Mouse (Mus musculus) limb, embryonic 13.5 days (tissue): ENCODE measurements at regions not wholly inside any gene's neighbourhood (a gene's known extent, or its start where the extent isn't known, plus 50 kb on each side); places are given as distances from the start of the nearest gene placed in this dataset.

ENCODE experiments used
- ATAC-seq: fragments of 200-750 bp; cut with Nextera tagmentation; 2 replicates; pipeline ENCODE4 v1.8.0; 2017; ENCODE audit warnings: low read depth, moderate number of reproducible peaks, moderate TSS enrichment; ENCODE audit not compliant: low FRiP score
- H3K27ac ChIP-seq: fragments of 300-500 bp; sonication (generic); 2 replicates; pipeline ENCODE4 v1.5.1; 2015; ENCODE audit warnings: inconsistent platforms, mild to moderate bottlenecking, moderate library complexity
- H3K27me3 ChIP-seq: fragments of 300-500 bp; sonication (generic); 2 replicates; pipeline ENCODE4 v1.6.1; 2015; ENCODE audit warnings: mild to moderate bottlenecking, inconsistent platforms
- H3K36me3 ChIP-seq: fragments of 300-500 bp; sonication (generic); 2 replicates; pipeline ENCODE4 v1.6.1; 2015; ENCODE audit warnings: inconsistent platforms, mild to moderate bottlenecking, moderate library complexity
- H3K4me1 ChIP-seq: fragments of 300-500 bp; sonication (generic); 2 replicates; pipeline ENCODE4 v1.6.1; 2015; ENCODE audit warnings: inconsistent platforms
- H3K4me2 ChIP-seq: fragments of 300-500 bp; sonication (generic); replicated peaks from 2 replicates; pipeline ENCODE4 v1.6.1; 2015; ENCODE audit warnings: inconsistent platforms, mild to moderate bottlenecking, moderate library complexity
- H3K4me3 ChIP-seq: fragments of 300-500 bp; sonication (generic); 2 replicates; pipeline ENCODE4 v1.5.1; 2015; ENCODE audit warnings: moderate library complexity, mild to moderate bottlenecking, inconsistent platforms
- H3K9ac ChIP-seq: fragments of 300-500 bp; sonication (generic); 2 replicates; pipeline ENCODE4 v1.6.1; 2015; ENCODE audit warnings: mild to moderate bottlenecking, inconsistent platforms
- H3K9me3 ChIP-seq: fragments of 300-500 bp; sonication (generic); 2 replicates; pipeline ENCODE4 v1.6.1; 2016; ENCODE audit warnings: inconsistent platforms
- WGBS: fragments of 180-500 bp; shearing (Covaris S2); methylation state at CpG from one replicate; pipeline ENCODE4 v1.1.7; 2015; 5-methylcytosine and 5-hydroxymethylcytosine counted together

- no peaks in the 10 kb centered on the region for H3K9me3 ChIP-seq
- H3K4me2 ChIP-seq: no peak overlapping the region
- no peak overlapping the region for H3K9ac ChIP-seq
- H3K36me3 ChIP-seq: no peaks in the 10 kb centered on the region
- ATAC-seq: no peak
- peaks cover 11% of the 10 kb centered on the region; the same call in 1 of the 2 replicates for H3K4me1 ChIP-seq
- H3K27me3 ChIP-seq: peaks cover 18% of the 10 kb centered on the region
- 48% methylated on average over 13 of the region's 13 CpGs for WGBS
- H3K4me3 ChIP-seq: no peak overlapping the region
- no peak overlapping the region for H3K27ac ChIP-seq
These were observed 103.2 kb upstream of the Unc5b start for GRCm38 (mm10) chr10:60934297-60935286.

- Histone ChIP-seq H3K4me3 (no peak overlapping the region), H3K4me1 (peaks cover 11% of the 10 kb centered on the region; the same call in 1 of the 2 replicates), H3K9ac (no peak overlapping the region), H3K27me3 (peaks cover 18% of the 10 kb centered on the region), H3K27ac (no peak overlapping the region), H3K4me2 (no peak overlapping the region), H3K9me3 (no peaks in the 10 kb centered on the region), H3K36me3 (no peaks in the 10 kb centered on the region)
- ATAC-seq: no peak
- 18% methylated on average over 7 of the region's 7 CpGs for WGBS
These were observed 102.5 kb upstream of the Unc5b start for GRCm38 (mm10) chr10:60933891-60934290.

GRCm38 (mm10) chr10:60932855-60933254 lies 101.5 kb upstream of the Unc5b start:
- no peak overlapping the region for H3K9ac ChIP-seq
- H3K27ac ChIP-seq: no peak overlapping the region
- H3K27me3 ChIP-seq: peaks cover 18% of the 10 kb centered on the region
- no peak overlapping the region for H3K4me3 ChIP-seq
- no peak for ATAC-seq
- peaks cover 11% of the 10 kb centered on the region; the same call in 1 of the 2 replicates for H3K4me1 ChIP-seq
- no peaks in the 10 kb centered on the region for H3K9me3 ChIP-seq
- 29% methylated on average over 3 of the region's 3 CpGs for WGBS
- no peak overlapping the region for H3K4me2 ChIP-seq
- H3K36me3 ChIP-seq: no peaks in the 10 kb centered on the region

- Histone ChIP-seq H3K4me3 (no peak overlapping the region), H3K4me2 (no peak overlapping the region), H3K27ac (no peak overlapping the region), H3K36me3 (no peaks in the 10 kb centered on the region), H3K27me3 (peaks cover 18% of the 10 kb centered on the region), H3K9ac (no peak overlapping the region), H3K4me1 (peaks cover 6% of the 10 kb centered on the region; the same call in 1 of the 2 replicates), H3K9me3 (no peaks in the 10 kb centered on the region)
- 55% methylated on average over 22 of the region's 22 CpGs for WGBS
- no peak for ATAC-seq
These were observed 100.6 kb upstream of the Unc5b start for GRCm38 (mm10) chr10:60931891-60932378.

- WGBS: 84% methylated on average over 7 of the region's 7 CpGs
- no peak overlapping the region for H3K4me3 ChIP-seq
- no peaks in the 10 kb centered on the region for H3K27me3 ChIP-seq
- no peaks in the 10 kb centered on the region for H3K4me1 ChIP-seq
- H3K4me2 ChIP-seq: no peak overlapping the region
- H3K9me3 ChIP-seq: no peaks in the 10 kb centered on the region
- H3K27ac ChIP-seq: no peak overlapping the region
- no peak for ATAC-seq
- no peak overlapping the region for H3K9ac ChIP-seq
- H3K36me3 ChIP-seq: no peaks in the 10 kb centered on the region
These were observed 97.3 kb upstream of the Unc5b start for GRCm38 (mm10) chr10:60928646-60929045.

GRCm38 (mm10) chr10:60928164-60928563 lies 96.8 kb upstream of the Unc5b start:
- Histone ChIP-seq H3K36me3 (no peaks in the 10 kb centered on the region), H3K4me3 (no peak overlapping the region), H3K9me3 (no peaks in the 10 kb centered on the region), H3K4me2 (no peak overlapping the region), H3K27ac (no peak overlapping the region), H3K27me3 (no peaks in the 10 kb centered on the region), H3K9ac (no peak overlapping the region), H3K4me1 (no peaks in the 10 kb centered on the region)
- WGBS: 77% methylated on average over 8 of the region's 8 CpGs
- no peak for ATAC-seq

GRCm38 (mm10) chr10:60926632-60927031 lies 95.3 kb upstream of the Unc5b start:
- no peak for ATAC-seq
- WGBS: 86% methylated on average over 12 of the region's 12 CpGs

GRCm38 (mm10) chr10:60925644-60926043 lies 94.3 kb upstream of the Unc5b start:
- WGBS: 61% methylated on average over 2 of the region's 2 CpGs
- no peaks in the 10 kb centered on the region for H3K9me3 ChIP-seq

More at GRCm38 (mm10) chr10:60926632-60927031, 95.3 kb upstream of the Unc5b start:
- Histone ChIP-seq H3K4me2 (no peak overlapping the region), H3K9ac (no peak overlapping the region), H3K4me1 (no peaks in the 10 kb centered on the region), H3K36me3 (no peaks in the 10 kb centered on the region), H3K4me3 (no peak overlapping the region), H3K27ac (no peak overlapping the region), H3K27me3 (no peaks in the 10 kb centered on the region), H3K9me3 (no peaks in the 10 kb centered on the region)

GRCm38 (mm10) chr10:60925198-60925597 lies 93.8 kb upstream of the Unc5b start:
- Histone ChIP-seq H3K27ac (no peak overlapping the region), H3K27me3 (no peaks in the 10 kb centered on the region), H3K9me3 (no peaks in the 10 kb centered on the region), H3K9ac (no peak overlapping the region), H3K4me3 (no peak overlapping the region), H3K4me1 (no peaks in the 10 kb centered on the region), H3K4me2 (no peak overlapping the region), H3K36me3 (no peaks in the 10 kb centered on the region)
- 41% methylated on average over 2 of the region's 2 CpGs for WGBS
- no peak for ATAC-seq

More at GRCm38 (mm10) chr10:60925644-60926043, 94.3 kb upstream of the Unc5b start:
- no peak for ATAC-seq
- Histone ChIP-seq H3K9ac (no peak overlapping the region), H3K27ac (no peak overlapping the region), H3K4me1 (no peaks in the 10 kb centered on the region), H3K27me3 (no peaks in the 10 kb centered on the region), H3K4me2 (no peak overlapping the region), H3K36me3 (no peaks in the 10 kb centered on the region), H3K4me3 (no peak overlapping the region)

- Histone ChIP-seq H3K27ac (no peak overlapping the region), H3K9me3 (no peaks in the 10 kb centered on the region), H3K9ac (no peak overlapping the region), H3K4me2 (no peak overlapping the region), H3K4me3 (no peak overlapping the region), H3K4me1 (no peaks in the 10 kb centered on the region), H3K27me3 (no peaks in the 10 kb centered on the region), H3K36me3 (no peaks in the 10 kb centered on the region)
- 71% methylated on average over 11 of the region's 11 CpGs for WGBS
- ATAC-seq: no peak
These were observed 92.4 kb upstream of the Unc5b start for GRCm38 (mm10) chr10:60923806-60924205.

GRCm38 (mm10) chr10:60920621-60921020 lies 89.2 kb upstream of the Unc5b start:
- no peak for ATAC-seq
- H3K27me3 ChIP-seq: no peaks in the 10 kb centered on the region
- H3K9me3 ChIP-seq: no peaks in the 10 kb centered on the region
- no peak overlapping the region for H3K4me2 ChIP-seq
- H3K36me3 ChIP-seq: no peaks in the 10 kb centered on the region
- WGBS: 94% methylated on average over 1 of the region's 1 CpGs
- H3K27ac ChIP-seq: no peak overlapping the region
- H3K4me1 ChIP-seq: no peaks in the 10 kb centered on the region
- no peak overlapping the region for H3K9ac ChIP-seq
- no peak overlapping the region for H3K4me3 ChIP-seq

GRCm38 (mm10) chr10:60918020-60918419 lies 86.6 kb upstream of the Unc5b start:
- Histone ChIP-seq H3K4me3 (no peak overlapping the region), H3K36me3 (no peaks in the 10 kb centered on the region), H3K27ac (no peak overlapping the region), H3K27me3 (no peaks in the 10 kb centered on the region), H3K9me3 (no peaks in the 10 kb centered on the region), H3K9ac (no peak overlapping the region), H3K4me2 (no peak overlapping the region), H3K4me1 (no peaks in the 10 kb centered on the region)
- 26% methylated on average over 8 of the region's 8 CpGs for WGBS
- ATAC-seq: no peak
